Comparison of ENCODE assay signal across 17 mouse cellular contexts in genomic region chr14:29712621-29713020, GRCm38 (mm10). TPM values are rescaled to one million over a fixed set of nuclear protein-coding genes. Genes with fewer than 3 reads are reported as not detected.
DNase-seq lines count a peak whose midpoint lies in the region.
"Had no signal": no experiment of that assay in that cellular context is flagged by ENCODE, and none has a peak within 500 bp of the region (broad histone marks: within the 10 kb centered on the region; RNA-seq: fewer than 3 reads in every experiment).

No protein-coding gene starts in this region.

- peak; percentile 22 for DNase-seq in cerebellum, adult 11 months
- no peak for DNase-seq in cerebellum, postnatal 4 days (ENCODE audit: low spot score in 2 of 2)
- DNase-seq in cerebellum, adult 18-20 months = peak; percentile 39 to 49
- DNase-seq in cerebellum, adult 9-10 months = peak; percentile 37
- no peak for DNase-seq in right cerebral cortex, postnatal 14 days
- no peak for DNase-seq in layer of hippocampus, adult 18-20 months (ENCODE audit: low spot score in 2 of 2)
- DNase-seq: B cell, adult 2 months; forebrain, postnatal 0 days; gastrocnemius, postnatal 10 days; heart, postnatal 14 days; kidney, adult 2 months; layer of hippocampus, adult 9-11 months; liver; lung, adult 2 months; lung, postnatal 10 days; thymus, postnatal 4 days had no signal

RNA-seq across cellular contexts. Expression of gene Cacna2d3, which starts 9.0 kb away (rescaled TPM):
- total RNA-seq in layer of hippocampus, adult 18-20 months (2021) = 10 to 100 TPM; 85.8 to 89.9 TPM
- total RNA-seq: megakaryocyte-erythroid progenitor cell, adult 5-6 weeks had no signal

Comparison
In these comparisons a context has a peak if more than half of its experiments do, and no peak if none do; other contexts are left out.
1. DNase-seq: peak in cerebellum, adult 11 months (single experiment), cerebellum, adult 18-20 months (2 of 2) and cerebellum, adult 9-10 months (single experiment); none in cerebellum, postnatal 4 days (0 of 2), right cerebral cortex, postnatal 14 days (single experiment) and layer of hippocampus, adult 18-20 months (0 of 2).